Mouse (Mus musculus) ES-E14 (cell line): ENCODE data around the gene Ubl5.

Experiments used
- HCFC1 ChIP-seq: IDR thresholded peaks from 2 replicates; pipeline ENCODE4 v1.6.1; 2012; ENCODE audit warnings: low read length, inconsistent platforms, borderline replicate concordance; ENCODE audit not compliant: insufficient read depth
- MAFK ChIP-seq: IDR thresholded peaks from 2 replicates; pipeline ENCODE4 v1.6.1; 2014; ENCODE audit warnings: mild to moderate bottlenecking, low read depth, low read length, inconsistent platforms; ENCODE audit not compliant: insufficient read depth
- ZC3H11A ChIP-seq: IDR thresholded peaks from 2 replicates; pipeline ENCODE4 v1.6.1; 2012; ENCODE audit warnings: low read depth, mild to moderate bottlenecking, inconsistent platforms, low read length, borderline replicate concordance

- TF ChIP-seq ZC3H11A (no peak), HCFC1 (no peak), MAFK (no peak)
Observed at GRCm38 (mm10) chr9:20642896-20643466, 303 bp downstream of the Ubl5 start.
